Mouse (Mus musculus) C2C12 (cell line): Measurements from ENCODE around the gene Awat2.

ENCODE experiments used
- CTCF ChIP-seq: IDR thresholded peaks from one replicate; pipeline ENCODE4 v1.5.1; 2011; ENCODE audit not compliant: control insufficient read depth, insufficient read depth, insufficient read length
- MAX ChIP-seq: IDR thresholded peaks from one replicate; pipeline ENCODE4 v1.6.1; 2011; ENCODE audit warnings: mild to moderate bottlenecking, control low read depth
- MYOD1 ChIP-seq: IDR thresholded peaks from one replicate; pipeline ENCODE4 v1.6.1; 2011; ENCODE audit warnings: low read depth; ENCODE audit not compliant: control insufficient read depth, insufficient read length
- MYOG ChIP-seq: IDR thresholded peaks from one replicate; pipeline ENCODE4 v1.6.1; 2011; ENCODE audit not compliant: control insufficient read depth, insufficient read length; ENCODE audit errors: extremely low read depth

- no peak for TF ChIP-seq CTCF
- TF ChIP-seq MYOG, result no peak
- no peak for TF ChIP-seq MAX
- no peak for TF ChIP-seq MYOD1
These were observed 10.2 kb downstream of the Awat2 start for GRCm38 (mm10) chrX:100432311-100432710.
